Mouse (Mus musculus) olfactory bulb, adult 2 months (tissue): ENCODE data around the gene Rbms2. TPM values are rescaled to one million over a fixed set of nuclear protein-coding genes. Genes with fewer than 3 reads are reported as not detected.

Experiments
- H3K27ac ChIP-seq: fragments of 200-500 bp; 2 replicates; pipeline ENCODE4 v1.5.1; 2012; ENCODE audit warnings: low read depth, low read length; ENCODE audit not compliant: insufficient read depth
- H3K4me1 ChIP-seq: fragments of 200-500 bp; 2 replicates; pipeline ENCODE4 v1.6.1; 2012; ENCODE audit warnings: low read length; ENCODE audit not compliant: control insufficient read depth, insufficient read depth
- H3K4me3 ChIP-seq: fragments of 200-500 bp; 2 replicates; pipeline ENCODE4 v1.5.1; 2012; ENCODE audit warnings: mild to moderate bottlenecking, low read depth, low read length, moderate library complexity; ENCODE audit not compliant: insufficient read depth
- CTCF ChIP-seq: fragments of 200-500 bp; IDR thresholded peaks from 2 replicates; pipeline ENCODE4 v1.5.1; 2012; ENCODE audit warnings: low read depth, mild to moderate bottlenecking, low read length, moderate library complexity; ENCODE audit not compliant: insufficient read depth
- POLR2A ChIP-seq: fragments of 200-500 bp; IDR thresholded peaks from 2 replicates; pipeline ENCODE4 v1.6.1; 2012; ENCODE audit warnings: mild to moderate bottlenecking, low read depth, low read length, moderate library complexity; ENCODE audit not compliant: insufficient read depth
- WGBS: fragments of 180-500 bp; shearing (Covaris S2); methylation state at CpG from one replicate; pipeline ENCODE4 v1.1.7; 2018; 5-methylcytosine and 5-hydroxymethylcytosine counted together
- polyA plus RNA-seq: library from polyadenylated mRNA; stranded (reverse); fragments of >200 nt; gene quantifications from 2 replicates; pipeline ENCODE4 v1.2.4, GENCODE M21; 2012; ENCODE audit warnings: low replicate concordance; ENCODE audit not compliant: missing spikeins, insufficient read depth, insufficient read length

Rbms2 gene
- polyA plus RNA-seq, 1 experiment = not detected

DNA sequence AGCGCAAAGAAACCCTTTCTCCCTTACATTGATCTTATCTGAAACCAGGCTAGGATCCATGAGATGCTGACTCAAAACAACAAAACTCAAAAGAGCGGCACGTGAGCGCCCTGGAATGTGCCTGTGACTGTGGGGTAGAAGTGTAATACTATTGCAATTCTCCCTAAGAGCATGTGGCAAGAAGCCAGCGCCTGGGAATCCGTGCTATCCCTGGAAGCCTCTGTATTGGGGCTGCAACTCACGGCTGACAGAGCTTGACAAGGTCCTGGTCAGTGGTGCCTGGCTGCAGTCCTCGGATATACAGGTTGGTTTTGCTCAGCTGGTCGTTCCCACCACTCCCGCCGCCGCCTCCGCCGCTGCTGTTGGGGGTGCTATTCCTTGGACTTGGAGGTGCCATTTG is 29.2 kb downstream of the Rbms2 start:
- 77% methylated on average over 14 of the region's 14 CpGs for WGBS
- Histone ChIP-seq H3K27ac (no peak overlapping the region), H3K4me1 (no peaks in the 10 kb centered on the region), H3K4me3 (no peak overlapping the region)
- TF ChIP-seq POLR2A (no peak), CTCF (no peak)

DNA sequence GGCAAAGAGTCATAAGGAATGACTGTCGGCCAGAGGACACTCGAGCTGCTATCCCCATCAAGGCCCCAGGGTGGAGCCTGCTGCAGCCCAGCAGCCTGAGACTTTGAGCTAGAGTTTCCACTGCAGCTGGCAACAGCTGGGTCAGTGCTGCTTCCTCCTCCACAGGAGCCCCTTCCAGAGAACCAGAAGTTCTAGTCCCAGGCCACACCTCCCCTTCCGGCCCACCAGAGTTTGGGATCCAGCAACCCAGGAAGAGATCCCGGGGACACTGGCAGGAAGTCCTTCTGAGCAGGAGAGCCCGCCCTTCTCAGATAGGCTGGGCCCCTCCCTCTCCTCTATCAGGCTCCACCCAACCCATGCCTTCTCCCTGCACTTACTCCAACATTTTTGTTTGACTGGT is 30.5 kb downstream of the Rbms2 start:
- 40% methylated on average over 5 of the region's 5 CpGs for WGBS
- no peaks in the 10 kb centered on the region for H3K4me1 ChIP-seq
- no peak overlapping the region for H3K4me3 ChIP-seq
- peak; percentile 45; the same call in 1 of the 2 replicates for TF ChIP-seq CTCF
- no peak for TF ChIP-seq POLR2A
- no peak overlapping the region for H3K27ac ChIP-seq

DNA sequence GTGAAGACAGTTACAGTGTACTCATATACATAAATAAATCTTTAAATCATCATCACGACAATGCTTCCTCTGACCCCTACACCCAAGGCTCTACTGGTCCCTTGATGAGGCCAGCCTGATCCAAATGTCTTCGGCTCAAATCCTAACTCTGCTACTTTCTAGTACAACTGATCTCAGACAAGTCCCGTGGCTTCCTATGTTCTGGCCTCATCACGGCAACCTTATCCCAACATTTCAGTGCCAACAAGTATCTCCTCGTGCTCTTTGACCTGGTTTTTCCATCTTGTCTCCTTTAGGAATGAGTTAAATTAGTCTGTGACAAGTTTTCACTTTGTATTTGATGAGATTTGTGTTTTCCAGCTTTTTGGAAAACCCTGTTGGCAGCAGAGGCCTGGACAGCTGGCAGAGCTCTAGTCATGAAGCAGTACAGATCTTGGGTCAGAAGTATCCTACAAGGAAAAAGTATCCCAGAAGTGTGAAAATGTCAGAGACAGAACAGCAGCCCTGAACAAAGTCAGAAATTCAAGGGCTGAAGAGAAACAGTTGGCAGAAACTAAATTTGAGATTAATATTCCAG is 31.2 kb downstream of the Rbms2 start:
- TF ChIP-seq POLR2A = no peak
- 91% methylated on average over 5 of the region's 5 CpGs for WGBS
- Histone ChIP-seq H3K27ac (no peak overlapping the region), H3K4me3 (no peak overlapping the region), H3K4me1 (no peaks in the 10 kb centered on the region)

DNA sequence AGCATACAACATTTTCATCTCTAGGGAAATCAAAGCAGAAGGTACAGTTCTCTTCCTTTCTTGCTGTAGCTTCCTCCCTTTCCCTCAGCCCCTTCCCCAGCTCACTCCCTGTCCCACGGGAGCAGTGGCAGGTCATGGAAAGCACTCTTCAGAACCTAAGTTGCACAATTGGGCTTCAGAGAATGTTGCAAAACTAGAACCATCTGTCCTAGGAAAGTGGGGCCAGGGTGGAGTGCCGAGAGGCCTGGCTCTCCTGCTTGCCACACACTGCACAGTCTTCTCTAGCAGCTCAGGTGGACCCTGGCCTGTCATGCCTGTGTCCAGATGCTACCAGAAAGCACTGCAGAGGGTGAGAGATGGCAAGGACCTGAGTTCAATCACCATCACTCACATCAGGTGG is 35.1 kb downstream of the Rbms2 start:
- 83% methylated on average over 2 of the region's 2 CpGs for WGBS

DNA sequence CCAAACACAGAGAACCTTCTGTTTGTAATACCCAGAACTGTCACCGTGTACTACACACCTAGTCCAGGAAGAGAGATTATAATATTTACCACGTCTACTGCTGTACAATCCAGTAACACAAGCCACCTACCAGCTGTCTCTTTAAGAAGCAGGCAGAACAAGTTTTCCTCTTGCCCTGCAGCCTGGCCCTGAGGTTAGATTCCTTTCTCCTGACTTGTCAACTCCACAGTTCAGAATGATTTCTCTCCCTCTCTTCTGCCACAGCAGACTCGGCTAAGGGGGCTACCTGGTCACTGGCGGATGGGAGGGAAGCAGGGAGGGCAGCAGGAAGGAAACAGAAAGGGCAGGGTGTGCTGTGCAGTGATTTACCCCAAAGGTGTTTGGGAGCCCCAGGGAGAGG is 36.4 kb downstream of the Rbms2 start:
- no peak for TF ChIP-seq CTCF
- TF ChIP-seq POLR2A = no peak
- Histone ChIP-seq H3K4me3 (no peak overlapping the region), H3K27ac (no peak overlapping the region), H3K4me1 (no peaks in the 10 kb centered on the region)
- 81% methylated on average over 4 of the region's 4 CpGs for WGBS

More for the DNA sequence above, 35.1 kb downstream of the Rbms2 start:
- Histone ChIP-seq H3K4me3 (no peak overlapping the region), H3K4me1 (no peaks in the 10 kb centered on the region), H3K27ac (no peak overlapping the region)
- TF ChIP-seq CTCF (no peak), POLR2A (no peak)

DNA sequence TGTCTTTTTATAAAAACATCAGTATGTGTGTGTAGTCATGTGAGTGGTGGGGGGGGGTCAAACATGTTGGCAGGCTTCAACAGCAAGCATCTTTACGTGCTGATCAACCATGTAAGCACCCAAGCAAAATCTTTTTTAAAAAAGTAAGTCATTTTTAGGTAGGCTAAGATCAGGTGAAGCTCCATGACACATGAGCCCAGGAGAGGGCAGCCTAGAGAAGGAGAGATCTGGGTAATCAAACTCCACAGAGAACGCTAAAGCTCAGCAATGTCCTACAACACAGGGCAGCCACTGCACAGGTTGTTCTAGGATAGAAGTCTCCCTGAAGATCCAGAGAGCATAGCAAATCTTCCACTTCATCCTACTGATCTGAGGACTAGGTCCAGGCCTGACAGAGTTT is 37.9 kb downstream of the Rbms2 start:
- no peak overlapping the region for H3K4me3 ChIP-seq
- TF ChIP-seq CTCF = no peak
- 49% methylated on average over 2 of the region's 2 CpGs for WGBS
- no peaks in the 10 kb centered on the region for H3K4me1 ChIP-seq
- H3K27ac ChIP-seq = no peak overlapping the region

DNA sequence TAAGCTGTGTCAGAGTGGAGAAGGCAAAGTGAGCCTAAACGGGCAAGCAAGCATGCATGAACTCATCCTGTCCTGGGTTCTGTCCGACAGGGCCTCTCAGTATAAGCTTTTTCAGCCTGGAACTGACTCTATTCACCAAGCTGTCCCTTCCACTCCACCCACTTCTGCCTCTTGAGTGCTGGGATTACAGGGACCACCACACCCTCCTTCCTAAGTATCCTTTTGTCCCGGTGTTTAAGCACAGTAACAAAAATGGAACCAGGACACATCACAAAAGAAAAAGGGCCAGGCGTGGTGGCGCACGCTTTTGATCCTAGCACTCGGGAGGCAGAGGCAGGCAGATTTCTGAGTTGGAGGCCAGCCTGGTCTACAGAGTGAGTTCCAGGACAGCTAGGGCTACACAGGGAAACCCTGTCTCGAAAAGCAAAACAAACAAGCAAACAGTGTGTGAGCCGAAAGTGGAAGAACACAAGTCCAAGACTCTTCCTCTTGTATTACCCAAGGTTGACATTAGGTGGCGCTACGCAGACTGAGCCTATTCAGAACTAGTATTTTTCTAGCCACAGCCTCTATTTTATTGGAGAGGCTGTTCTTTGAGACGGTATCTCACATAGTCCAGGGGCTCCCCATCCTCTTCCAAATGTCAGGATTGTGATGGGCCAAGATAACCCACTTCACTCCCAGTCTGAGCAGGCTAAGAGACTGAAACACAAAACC is 39.7 kb downstream of the Rbms2 start:
- H3K4me1 ChIP-seq = no peaks in the 10 kb centered on the region
- no peak overlapping the region for H3K4me3 ChIP-seq
- H3K27ac ChIP-seq = no peak overlapping the region
- TF ChIP-seq CTCF = no peak
- TF ChIP-seq POLR2A = no peak
- 66% methylated on average over 12 of the region's 12 CpGs for WGBS

DNA sequence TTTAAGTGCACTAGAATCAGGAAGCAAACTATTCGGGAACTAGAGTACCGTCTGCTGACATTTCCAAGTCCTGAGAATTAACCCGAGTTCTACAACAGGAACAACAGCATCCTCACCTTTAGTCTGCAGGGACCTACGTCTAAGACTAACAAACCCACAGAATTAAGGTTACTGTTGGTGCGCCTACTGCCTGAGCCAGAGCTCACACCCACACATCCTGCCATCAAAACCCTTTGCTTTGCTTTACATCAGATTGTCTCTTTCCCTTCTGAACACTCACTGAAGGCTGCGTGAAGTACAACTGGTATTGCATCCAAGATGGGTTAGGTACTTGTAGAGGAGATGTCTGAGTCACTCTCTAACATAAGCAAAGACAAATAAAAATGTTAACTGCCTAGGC is 44.7 kb downstream of the Rbms2 start:
- no peak overlapping the region for H3K4me3 ChIP-seq
- H3K27ac ChIP-seq = no peak overlapping the region
- 72% methylated on average over 6 of the region's 6 CpGs for WGBS

DNA sequence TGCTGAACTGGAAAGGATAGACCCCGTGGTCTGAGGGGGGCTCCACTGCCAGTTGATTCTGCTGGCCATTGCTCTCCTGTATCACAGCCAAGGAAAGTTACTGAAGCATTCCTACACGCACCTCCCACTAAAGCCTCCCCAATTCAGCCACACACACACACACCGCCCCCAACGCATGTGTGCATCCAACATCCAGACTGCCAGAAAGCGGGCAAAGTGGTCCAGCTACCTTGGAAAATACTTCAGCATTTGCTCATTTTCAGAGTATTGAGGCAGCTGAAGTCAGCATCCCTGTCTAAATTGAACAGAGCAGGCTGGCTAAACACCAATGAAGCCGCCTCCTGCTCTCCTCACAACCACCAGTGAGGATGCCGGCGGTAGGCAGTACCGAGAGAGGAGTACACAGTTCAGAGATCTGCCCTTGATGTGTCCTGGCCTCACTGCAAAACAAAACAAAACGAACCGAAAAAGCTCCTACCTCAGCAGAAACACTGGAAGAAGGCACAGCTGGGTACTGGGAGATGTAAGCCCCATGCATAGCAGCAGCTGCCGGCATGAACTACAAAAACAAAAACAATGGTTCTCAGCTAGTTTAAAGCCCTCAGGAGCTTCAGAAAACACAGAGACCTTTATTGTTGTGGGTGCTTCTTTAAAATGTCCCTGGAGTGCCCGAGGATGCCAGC is 46.3 kb downstream of the Rbms2 start:
- peak overlapping the region; percentile 0; the same call in 1 of the 2 replicates for H3K4me3 ChIP-seq
- no peak for TF ChIP-seq CTCF
- no peak for TF ChIP-seq POLR2A
- H3K4me1 ChIP-seq = peaks cover 16% of the 10 kb centered on the region
- WGBS = 14% methylated on average over 13 of the region's 13 CpGs
- H3K27ac ChIP-seq = peak overlapping the region; percentile 47

More for the DNA sequence above, 44.7 kb downstream of the Rbms2 start:
- peaks cover 16% of the 10 kb centered on the region for H3K4me1 ChIP-seq
- TF ChIP-seq CTCF (no peak), POLR2A (no peak)
